Mouse (Mus musculus) kidney, adult 9 months (tissue): ENCODE measurements around the gene Zfp385b.
A peak's percentile ranks its signal among the peaks of the same experiment; 100 is the strongest.
"Not testable (repeated sequence)": the region's sequence is repeated elsewhere in the genome, so short reads cannot be mapped to it uniquely, and the experiment has no call there.

Experiments used
- DNase-seq: peaks from one replicate; pipeline ENCODE4 v3.0.0; 2022

Zfp385b gene

GRCm38 (mm10) chr2:77453786-77454185 lies 365.7 kb downstream of the Zfp385b start:
- DNase-seq: no peak

- DNase-seq: not testable (repeated sequence)
Measured at GRCm38 (mm10) chr2:77450017-77450416, 369.4 kb downstream of the Zfp385b start.

GRCm38 (mm10) chr2:77448951-77449480 lies 370.4 kb downstream of the Zfp385b start:
- DNase-seq: no peak

- DNase-seq: no peak
Measured at GRCm38 (mm10) chr2:77444282-77444681, 375.2 kb downstream of the Zfp385b start.

- no peak for DNase-seq
Measured at GRCm38 (mm10) chr2:77440591-77440990, 378.8 kb downstream of the Zfp385b start.

- DNase-seq: no peak
Measured at GRCm38 (mm10) chr2:77436241-77436759, 383.1 kb downstream of the Zfp385b start.

- DNase-seq: no peak
Measured at GRCm38 (mm10) chr2:77419476-77419875, 400.0 kb downstream of the Zfp385b start.

- DNase-seq: no peak
Measured at GRCm38 (mm10) chr2:77418078-77418477, 401.4 kb downstream of the Zfp385b start.

- no peak for DNase-seq
Measured at GRCm38 (mm10) chr2:77412171-77412570, 407.3 kb downstream of the Zfp385b start.

GRCm38 (mm10) chr2:77411612-77412011 lies 407.8 kb downstream of the Zfp385b start:
- no peak for DNase-seq

- DNase-seq: no peak
Measured at GRCm38 (mm10) chr2:77409521-77410135, 409.8 kb downstream of the Zfp385b start.

- DNase-seq: peak; percentile 13
Measured at GRCm38 (mm10) chr2:77408972-77409371, 410.5 kb downstream of the Zfp385b start.

GRCm38 (mm10) chr2:77402329-77402728 lies 417.1 kb downstream of the Zfp385b start:
- no peak for DNase-seq

GRCm38 (mm10) chr2:77401438-77402235 lies 417.8 kb downstream of the Zfp385b start:
- DNase-seq: no peak

GRCm38 (mm10) chr2:77393881-77394280 lies 425.6 kb downstream of the Zfp385b start:
- DNase-seq: no peak

GRCm38 (mm10) chr2:77388186-77388585 lies 431.3 kb downstream of the Zfp385b start:
- no peak for DNase-seq

GRCm38 (mm10) chr2:77386515-77386914 lies 432.9 kb downstream of the Zfp385b start:
- peak; percentile 55 for DNase-seq

GRCm38 (mm10) chr2:77382766-77383165 lies 436.7 kb downstream of the Zfp385b start:
- no peak for DNase-seq

GRCm38 (mm10) chr2:77379907-77380306 lies 439.5 kb downstream of the Zfp385b start:
- no peak for DNase-seq

GRCm38 (mm10) chr2:77379332-77379731 lies 440.1 kb downstream of the Zfp385b start:
- DNase-seq: no peak

- no peak for DNase-seq
Measured at GRCm38 (mm10) chr2:77376823-77377222, 442.6 kb downstream of the Zfp385b start.

- no peak for DNase-seq
Measured at GRCm38 (mm10) chr2:77375155-77375554, 444.3 kb downstream of the Zfp385b start.

GRCm38 (mm10) chr2:77369174-77369573 lies 450.3 kb downstream of the Zfp385b start:
- DNase-seq: no peak
